Mouse (Mus musculus) left cerebral cortex, adult 9 months (tissue): ENCODE data around the gene Wwox.
A peak's percentile ranks its signal among the peaks of the same experiment; 100 is the strongest.

Experiments used
- DNase-seq, 2 experiments: peaks; one replicate each; pipeline ENCODE4 v3.0.0; 2022; ENCODE audit warnings: low spot score in 2 of 2

The Wwox gene

DNA sequence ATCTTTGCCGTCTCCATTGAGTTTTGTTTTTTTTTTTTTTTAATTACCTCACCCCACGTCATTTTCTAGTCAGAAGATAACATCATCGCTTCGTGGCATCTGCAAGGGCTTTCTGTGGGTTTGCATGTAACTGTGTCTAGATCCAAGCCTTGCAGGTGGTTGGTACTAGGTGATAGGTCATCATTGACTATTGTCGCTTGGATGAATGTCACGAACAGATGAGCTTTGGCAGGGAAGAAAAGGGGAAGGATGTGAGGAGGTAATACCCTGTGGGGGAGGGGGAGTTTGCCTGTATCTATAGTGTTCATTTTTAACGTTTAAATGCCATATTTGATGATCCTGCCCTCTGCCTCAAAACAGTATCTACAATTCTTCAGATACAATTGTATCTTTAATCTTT, 223.6 kb downstream of the Wwox start:
- DNase-seq: no peak

- DNase-seq: no peak
Observed at GRCm38 (mm10) chr8:114665521-114665920, 226.1 kb downstream of the Wwox start.

DNA sequence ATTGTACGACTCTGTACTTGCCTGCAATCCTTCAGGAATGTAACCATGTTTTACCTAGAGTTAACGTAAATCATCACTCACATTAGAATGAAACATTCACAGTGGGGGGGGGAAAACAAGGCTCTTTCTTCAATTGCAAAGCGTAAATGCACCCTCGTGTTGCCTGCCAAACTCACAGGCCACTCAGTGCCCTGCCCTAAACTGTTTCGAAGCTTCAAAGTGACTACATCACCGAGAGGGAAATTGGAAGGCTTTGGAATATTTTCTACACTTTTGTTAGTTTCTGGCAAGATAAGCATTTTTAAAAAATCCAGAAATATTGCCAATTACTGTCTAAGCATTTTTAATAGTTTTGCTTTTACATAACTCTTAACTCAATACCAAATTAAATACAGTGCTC, 231.3 kb downstream of the Wwox start:
- no peak for DNase-seq

DNA sequence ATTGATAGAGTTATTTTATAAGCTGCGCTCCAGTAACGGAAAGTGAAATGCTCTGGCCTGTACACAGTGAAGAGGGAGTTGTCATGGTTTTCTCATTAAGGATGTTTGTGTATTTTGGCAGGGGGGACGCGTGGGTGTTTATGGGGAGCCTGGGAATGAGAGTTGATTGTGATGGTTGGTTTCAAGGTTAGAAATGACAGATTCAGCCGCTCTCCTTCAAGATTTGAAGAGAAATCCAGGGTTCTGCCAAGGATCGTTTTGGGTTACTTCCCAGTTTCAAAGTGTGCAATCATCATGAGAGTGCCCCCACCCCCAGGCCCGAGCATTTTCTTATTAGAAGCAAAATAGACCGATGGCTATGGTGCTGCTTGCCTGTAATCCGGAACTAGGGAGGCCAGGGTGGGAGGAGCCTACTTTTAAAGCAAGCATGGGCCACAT, 231.8 kb downstream of the Wwox start:
- no peak for DNase-seq

GRCm38 (mm10) chr8:114673416-114673815, 234.0 kb downstream of the Wwox start:
- DNase-seq: no peak

DNA sequence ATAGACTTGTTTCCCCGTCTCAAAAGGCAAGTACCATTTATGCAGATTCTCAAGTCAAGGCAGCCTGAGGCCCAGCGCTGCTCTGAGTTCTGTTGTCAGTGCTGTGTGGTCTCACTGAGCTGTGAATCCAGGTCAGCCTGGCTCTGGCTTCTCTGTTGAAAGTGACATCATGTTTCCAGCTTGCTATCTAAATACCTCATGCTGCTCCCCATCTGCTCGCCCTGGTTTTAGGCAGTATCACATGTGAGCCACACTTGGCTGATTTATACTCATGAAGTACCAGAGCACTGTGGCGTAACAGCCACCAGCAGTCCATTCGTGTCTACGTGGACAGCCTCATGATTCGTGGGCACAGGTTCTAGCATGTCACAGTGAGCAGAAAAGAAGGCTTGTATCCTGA, 235.7 kb downstream of the Wwox start:
- DNase-seq: peak; percentile 15 to 46

DNA sequence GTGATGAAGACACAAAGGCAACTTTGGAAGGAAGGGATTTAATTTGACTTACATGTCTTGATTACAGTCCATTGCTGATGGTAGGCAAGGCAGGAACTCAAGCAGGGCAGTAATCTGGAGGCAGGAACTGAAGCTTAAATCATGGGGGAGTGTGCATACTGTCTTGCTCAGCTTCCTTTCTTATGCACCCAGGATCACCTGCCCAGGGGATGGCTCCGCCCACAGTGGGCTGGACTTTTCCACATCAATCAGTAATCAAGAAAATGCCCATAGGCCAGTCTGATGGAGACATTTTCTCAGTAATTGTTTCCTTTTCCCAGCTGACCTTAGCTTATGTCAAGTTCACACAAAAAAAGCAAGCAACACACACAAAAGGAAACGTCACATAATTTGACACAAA, 237.5 kb downstream of the Wwox start:
- no peak for DNase-seq

DNA sequence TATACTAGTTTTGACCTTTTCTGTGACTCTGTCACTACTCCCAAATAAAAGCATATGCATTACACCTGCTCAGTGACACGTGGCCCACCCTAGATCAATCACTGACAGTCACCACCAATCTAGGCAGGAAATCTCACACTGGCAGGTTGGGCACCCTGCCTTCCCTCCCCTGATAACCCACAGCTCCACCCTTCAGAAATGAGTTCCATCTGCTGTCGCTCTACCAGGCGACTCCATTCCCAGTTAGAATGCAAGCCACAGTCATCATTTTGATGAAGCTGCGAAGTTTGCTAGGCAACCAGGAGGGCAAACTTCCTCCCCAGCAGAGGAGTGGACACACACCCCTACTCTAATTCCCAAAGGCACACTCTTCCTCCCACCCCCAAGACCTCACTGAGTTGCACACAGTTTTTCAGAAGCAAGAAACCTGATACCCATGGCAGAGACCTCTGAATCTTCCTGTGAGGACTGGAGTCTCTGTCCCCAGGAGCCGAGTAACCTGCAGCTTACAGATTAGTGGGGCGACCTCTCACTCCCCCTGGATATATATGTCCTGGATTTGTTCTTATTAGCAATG, 238.2 kb downstream of the Wwox start:
- DNase-seq: no peak

GRCm38 (mm10) chr8:114679386-114680098, 240.1 kb downstream of the Wwox start:
- no peak for DNase-seq

- DNase-seq: no peak
Observed at GRCm38 (mm10) chr8:114681136-114681535, 241.7 kb downstream of the Wwox start.

- DNase-seq: no peak
Observed at GRCm38 (mm10) chr8:114682166-114682565, 242.7 kb downstream of the Wwox start.

DNA sequence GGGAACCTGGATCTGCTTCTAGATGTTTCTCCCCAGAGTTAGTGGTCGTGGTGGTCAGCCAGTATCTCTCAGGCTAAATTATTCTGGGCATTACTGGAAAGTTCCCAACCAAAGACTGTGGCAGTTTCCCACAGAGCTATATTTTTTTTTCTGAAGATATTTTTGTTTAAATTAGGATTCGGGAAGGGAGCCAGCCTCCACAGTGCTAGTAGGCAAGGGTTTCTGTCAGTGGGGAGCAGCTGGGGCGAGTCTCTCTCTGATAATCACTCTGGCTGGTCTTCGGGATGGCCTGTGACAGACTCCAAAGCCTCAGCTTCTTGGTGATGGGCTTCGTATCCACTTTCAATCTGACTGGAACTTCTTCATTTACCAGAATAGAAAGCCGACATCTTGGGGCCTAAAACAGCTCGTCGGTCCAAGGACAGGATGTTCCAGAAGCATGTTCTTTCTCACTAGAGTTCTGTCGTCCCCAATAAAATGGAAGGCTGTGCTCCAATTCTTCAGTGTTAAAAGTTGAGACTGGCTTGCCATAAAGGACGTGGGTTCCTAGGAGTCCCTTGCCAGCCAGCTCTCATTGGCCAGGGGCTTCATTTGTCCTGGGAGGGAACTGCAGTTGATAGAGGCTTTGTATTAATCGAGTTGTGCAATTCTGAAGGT, 244.7 kb downstream of the Wwox start:
- DNase-seq: peak in 1 of 2 experiments; percentile 11

DNA sequence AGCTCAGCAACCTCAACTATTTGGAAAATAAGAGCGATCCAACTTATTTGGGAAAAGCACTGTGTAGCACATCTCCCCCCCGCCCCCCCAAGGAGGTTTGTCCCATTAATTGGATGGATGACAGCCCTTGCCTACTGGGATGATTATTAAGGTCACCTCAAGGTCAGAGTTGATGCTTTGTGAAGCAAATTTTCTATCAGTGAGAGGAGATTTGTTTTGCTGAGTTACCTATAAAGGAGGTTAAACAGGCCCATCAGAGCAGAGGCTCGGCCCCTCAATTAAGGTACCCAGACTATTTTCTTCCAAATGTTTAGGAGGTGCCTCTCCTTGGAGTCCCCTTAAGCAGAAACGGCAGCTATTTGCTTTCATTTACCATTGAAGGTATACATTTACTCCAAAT, 247.0 kb downstream of the Wwox start:
- no peak for DNase-seq

DNA sequence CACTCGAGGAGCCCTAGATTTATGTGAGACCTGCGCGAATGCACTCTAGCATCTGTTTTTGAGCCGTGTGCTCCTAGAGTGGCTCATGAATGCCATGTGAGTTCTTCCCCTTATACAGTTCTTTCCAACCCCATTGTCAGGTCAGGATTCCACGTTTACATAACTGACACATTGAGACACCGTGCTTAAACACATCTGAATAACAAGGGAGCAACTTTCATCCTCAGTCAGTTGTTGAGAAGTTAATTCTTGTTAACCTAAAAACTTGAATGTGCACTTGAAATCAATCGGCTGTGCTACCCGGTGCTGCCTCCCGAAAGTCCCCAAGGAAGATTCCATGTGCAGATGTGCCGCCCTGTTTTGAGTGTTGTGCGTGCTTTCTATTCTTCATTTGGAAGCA, 249.3 kb downstream of the Wwox start:
- no peak for DNase-seq

- DNase-seq: no peak
Observed at GRCm38 (mm10) chr8:114694566-114695198, 255.2 kb downstream of the Wwox start.

GRCm38 (mm10) chr8:114703517-114703916, 264.1 kb downstream of the Wwox start:
- DNase-seq: no peak

DNA sequence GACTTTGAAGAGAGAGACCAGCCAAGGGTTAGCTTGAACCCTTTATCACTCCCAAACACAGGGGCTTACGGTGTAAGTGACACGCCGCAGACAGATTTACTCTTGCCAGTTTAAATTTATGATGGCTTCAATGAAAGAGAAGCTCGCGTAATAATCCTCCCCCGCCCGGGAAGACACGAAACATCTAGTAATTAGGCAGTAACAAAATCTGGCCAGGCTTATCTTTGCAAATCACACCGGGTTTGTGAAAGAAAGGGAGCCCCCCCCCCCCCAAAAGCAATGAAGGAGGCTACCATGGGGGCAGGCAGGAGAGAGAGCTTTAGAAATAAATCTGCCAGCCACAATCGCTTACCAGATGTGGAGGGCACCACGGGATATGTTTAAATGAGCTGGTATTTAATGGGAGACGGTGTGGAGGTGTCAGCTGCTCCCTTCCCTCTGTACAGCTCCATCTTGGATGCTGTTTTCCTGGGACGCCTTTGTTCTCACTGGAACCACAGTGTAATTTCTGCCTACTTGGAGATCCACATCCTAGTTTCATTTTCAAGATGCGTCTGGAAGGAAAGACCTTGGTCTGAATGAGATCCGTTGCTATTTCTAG, 268.2 kb downstream of the Wwox start:
- DNase-seq: no peak

DNA sequence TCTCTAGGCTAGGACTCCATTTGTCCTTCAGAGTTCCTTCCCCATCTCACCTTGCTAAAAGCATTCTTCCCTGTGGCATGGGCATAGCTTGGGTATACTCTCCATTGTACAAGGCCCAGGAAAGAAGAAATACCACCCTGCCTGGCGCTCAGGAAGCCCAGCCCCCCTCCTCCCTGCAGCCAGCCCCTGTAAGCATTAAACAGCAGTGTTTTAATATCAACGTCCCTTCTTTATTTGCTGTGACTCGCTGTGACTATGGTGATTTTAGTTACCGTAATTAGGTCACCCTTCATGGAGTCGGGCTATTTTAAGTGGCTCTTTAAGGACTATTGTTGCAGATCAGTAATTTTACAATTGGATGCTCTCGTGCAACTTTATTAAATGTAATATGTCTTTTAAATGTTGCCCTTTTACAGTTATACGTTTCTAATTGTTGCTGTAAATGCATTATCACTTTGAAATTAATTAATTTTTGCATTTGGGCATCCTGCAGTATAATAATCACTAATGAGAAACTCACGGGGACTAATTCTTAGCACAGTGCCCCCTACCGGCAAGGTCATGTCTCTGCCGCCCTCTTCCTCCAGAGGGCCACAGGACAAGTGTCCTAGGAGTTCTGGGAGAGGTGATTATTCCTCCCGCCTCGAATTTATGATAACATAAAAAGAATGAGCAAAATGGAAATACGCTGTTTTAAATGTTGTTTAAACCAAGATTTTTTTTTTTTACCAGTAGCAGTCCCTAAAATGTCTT, 276.0 kb downstream of the Wwox start:
- DNase-seq: no peak

- DNase-seq: no peak
Observed at GRCm38 (mm10) chr8:114716546-114717255, 277.2 kb downstream of the Wwox start.

GRCm38 (mm10) chr8:114718821-114719220, 279.4 kb downstream of the Wwox start:
- DNase-seq: no peak

GRCm38 (mm10) chr8:114722611-114723010, 283.2 kb downstream of the Wwox start:
- DNase-seq: no peak
